In genomic region chr1:172649396-172649795, GRCm38 (mm10) we compare ENCODE assay signal across 32 mouse cellular contexts. TPM values are rescaled to one million over a fixed set of nuclear protein-coding genes. Genes with fewer than 3 reads are reported as not detected.
"Had no signal": no experiment of that assay in that cellular context is flagged by ENCODE, and none has a peak within 500 bp of the region (broad histone marks: within the 10 kb centered on the region; RNA-seq: fewer than 3 reads in every experiment).

No protein-coding gene starts in this region.

- H3K36me3 ChIP-seq: limb, embryonic 13.5 days; liver, embryonic 12.5 days; liver, embryonic 15.5 days; lung, embryonic 15.5 days; midbrain, embryonic 12.5 days; neural tube, embryonic 13.5 days; stomach, embryonic 15.5 days had no signal

- H3K27ac ChIP-seq: kidney, postnatal 0 days; layer of hippocampus, adult 2 months; limb, embryonic 13.5 days; liver, embryonic 12.5 days; liver, embryonic 15.5 days; lung, embryonic 15.5 days; midbrain, embryonic 12.5 days; neural tube, embryonic 13.5 days; stomach, embryonic 15.5 days had no signal

- ATAC-seq: liver, embryonic 12.5 days; midbrain, embryonic 16.5 days had no signal

- H3K9ac ChIP-seq: limb, embryonic 13.5 days; liver, embryonic 12.5 days; liver, embryonic 15.5 days; lung, embryonic 15.5 days; midbrain, embryonic 12.5 days; neural tube, embryonic 13.5 days; stomach, embryonic 15.5 days had no signal

- H3K4me1 ChIP-seq: limb, embryonic 13.5 days; liver, embryonic 12.5 days; lung, embryonic 15.5 days; midbrain, embryonic 12.5 days; neural tube, embryonic 13.5 days; stomach, embryonic 15.5 days had no signal

- H3K4me3 ChIP-seq: layer of hippocampus, adult 2 months; limb, embryonic 13.5 days; liver, embryonic 12.5 days; liver, embryonic 15.5 days; lung, embryonic 15.5 days; midbrain, embryonic 12.5 days; myocyte; neural tube, embryonic 13.5 days; stomach, embryonic 15.5 days had no signal

- DNase-seq: kidney, adult 2 months; kidney, postnatal 25 days; layer of hippocampus, adult 9-11 months; left cerebral cortex, postnatal 4 days; liver; lung, adult 18-20 months; lung, postnatal 14 days; lung, postnatal 4 days; retina, postnatal 1 day; right cerebral cortex, postnatal 25 days; spleen, adult 18-20 months; thymus, postnatal 25 days had no signal

- H3K27me3 ChIP-seq: limb, embryonic 13.5 days; liver, embryonic 12.5 days; liver, embryonic 15.5 days; lung, embryonic 15.5 days; midbrain, embryonic 12.5 days; neural tube, embryonic 13.5 days; stomach, embryonic 15.5 days had no signal

- H3K4me2 ChIP-seq: limb, embryonic 13.5 days; liver, embryonic 12.5 days; liver, embryonic 15.5 days; lung, embryonic 15.5 days; midbrain, embryonic 12.5 days; neural tube, embryonic 13.5 days; stomach, embryonic 15.5 days had no signal

- H3K9me3 ChIP-seq: limb, embryonic 13.5 days; liver, embryonic 12.5 days; liver, embryonic 15.5 days; lung, embryonic 15.5 days; midbrain, embryonic 12.5 days; neural tube, embryonic 13.5 days; stomach, embryonic 15.5 days had no signal

RNA-seq across cellular contexts. Expression of gene Dusp23, which starts 16.6 kb away (rescaled TPM):
- total RNA-seq: neutrophil, adult 5-6 weeks had no signal

RNA-seq across cellular contexts. Expression of gene Fcrl6, which starts 47.0 kb away (rescaled TPM):
- total RNA-seq: layer of hippocampus, adult 2 months; layer of hippocampus, postnatal 25 days; left cerebral cortex, adult 18-20 months; left cerebral cortex, postnatal 14 days; left cerebral cortex, postnatal 4 days; megakaryocyte progenitor cell, adult 5-6 weeks; megakaryocyte-erythroid progenitor cell, adult 5-6 weeks; monocyte, adult 5-6 weeks had no signal
- polyA plus RNA-seq: kidney, adult 2 months; kidney, embryonic 14.5 days; kidney, postnatal 0 days; large intestine, adult 2 months; liver, embryonic 12.5 days; liver, embryonic 15.5 days; lung, embryonic 15.5 days; myocyte; stomach, embryonic 15.5 days had no signal

RNA-seq across cellular contexts. Expression of gene Crp, which starts 48.5 kb away (rescaled TPM):
- total RNA-seq: layer of hippocampus, adult 2 months; layer of hippocampus, postnatal 25 days; left cerebral cortex, adult 18-20 months; left cerebral cortex, postnatal 14 days; left cerebral cortex, postnatal 4 days; megakaryocyte progenitor cell, adult 5-6 weeks; megakaryocyte-erythroid progenitor cell, adult 5-6 weeks; monocyte, adult 5-6 weeks; neutrophil, adult 5-6 weeks had no signal
- polyA plus RNA-seq: kidney, adult 2 months; kidney, postnatal 0 days; large intestine, adult 2 months; limb, embryonic 13.5 days; midbrain, embryonic 12.5 days; midbrain, embryonic 16.5 days; myocyte had no signal

RNA-seq across cellular contexts. Expression of gene Slamf8, which starts 59.0 kb away (rescaled TPM):
- total RNA-seq: layer of hippocampus, adult 2 months; layer of hippocampus, postnatal 25 days; left cerebral cortex, adult 18-20 months; left cerebral cortex, postnatal 14 days; left cerebral cortex, postnatal 4 days; megakaryocyte progenitor cell, adult 5-6 weeks; megakaryocyte-erythroid progenitor cell, adult 5-6 weeks had no signal
- polyA plus RNA-seq: liver, embryonic 12.5 days; midbrain, embryonic 12.5 days; midbrain, embryonic 16.5 days; myocyte; neural tube, embryonic 13.5 days had no signal
